17 mouse cellular contexts compared by ENCODE assay signal in genomic region chr2:165284377-165284776, GRCm38 (mm10). TPM values are rescaled to one million over a fixed set of nuclear protein-coding genes. Genes with fewer than 3 reads are reported as not detected.
A peak's percentile ranks its signal among the peaks of the same experiment; 100 is the strongest.
DNase-seq lines count a peak whose midpoint lies in the region; ATAC-seq and TF ChIP-seq lines count a peak whose summit lies in the region.
"Had no signal": no experiment of that assay in that cellular context is flagged by ENCODE, and none has a peak within 500 bp of the region (broad histone marks: within the 10 kb centered on the region; RNA-seq: fewer than 3 reads in every experiment).

No protein-coding gene starts in this region.

- peak overlapping the region; percentile 92; the same call in 1 of the 2 replicates for H3K4me2 ChIP-seq in liver, embryonic 15.5 days
- no peak overlapping the region for H3K4me2 ChIP-seq in liver, embryonic 11.5 days
- 0 out of 2 replicates have a peak overlapping the region, but pooled peaks have one; percentile 22 for H3K4me2 ChIP-seq in intestine, embryonic 16.5 days (ENCODE audit: low read depth, low read length)
- H3K4me2 ChIP-seq: embryonic facial prominence, embryonic 12.5 days; forebrain, embryonic 15.5 days; heart, embryonic 15.5 days; hindbrain, embryonic 13.5 days had no signal

- peak overlapping the region; percentile 71; the same call in 1 of the 2 replicates for H3K4me3 ChIP-seq in layer of hippocampus, adult 2 months
- H3K4me3 ChIP-seq in liver, embryonic 15.5 days (replicated peaks): no peak overlapping the region
- H3K4me3 ChIP-seq in liver, embryonic 11.5 days (ENCODE audit: low read depth, low read length): no peak overlapping the region
- H3K4me3 ChIP-seq in intestine, embryonic 16.5 days (ENCODE audit: low read length): no peak overlapping the region
- H3K4me3 ChIP-seq: embryonic facial prominence, embryonic 12.5 days; forebrain, embryonic 15.5 days; heart, embryonic 10.5 days; heart, embryonic 15.5 days; hindbrain, embryonic 13.5 days had no signal

- no peaks in the 10 kb centered on the region for H3K27me3 ChIP-seq in liver, embryonic 15.5 days
- no peaks in the 10 kb centered on the region for H3K27me3 ChIP-seq in liver, embryonic 11.5 days (replicated peaks; ENCODE audit: control insufficient read depth, insufficient read depth, low read length)
- no peaks in the 10 kb centered on the region for H3K27me3 ChIP-seq in intestine, embryonic 16.5 days (replicated peaks; ENCODE audit: control insufficient read depth, insufficient read depth, low read length)
- H3K27me3 ChIP-seq: embryonic facial prominence, embryonic 12.5 days; forebrain, embryonic 15.5 days; heart, embryonic 15.5 days; hindbrain, embryonic 13.5 days had no signal

- no peak overlapping the region for H3K9ac ChIP-seq in liver, embryonic 15.5 days
- H3K9ac ChIP-seq in liver, embryonic 11.5 days (ENCODE audit: low read depth, low read length): no peak overlapping the region
- H3K9ac ChIP-seq in intestine, embryonic 16.5 days (ENCODE audit: low read depth, low read length): peak overlapping the region; percentile 15; the same call in 1 of the 2 replicates
- H3K9ac ChIP-seq: embryonic facial prominence, embryonic 12.5 days; forebrain, embryonic 15.5 days; heart, embryonic 15.5 days; hindbrain, embryonic 13.5 days had no signal

- ATAC-seq in liver, embryonic 15.5 days (ENCODE audit: insufficient read depth): peak; percentile 20; the same call in 1 of the 2 replicates
- ATAC-seq in liver, embryonic 11.5 days (replicated peaks; ENCODE audit: low FRiP score): no peak
- peak; percentile 50 for ATAC-seq in intestine, embryonic 16.5 days
- ATAC-seq: forebrain, embryonic 15.5 days had no signal

- peaks cover 24% of the 10 kb centered on the region for H3K36me3 ChIP-seq in liver, embryonic 15.5 days (replicated peaks)
- H3K36me3 ChIP-seq in liver, embryonic 11.5 days (ENCODE audit: control insufficient read depth, insufficient read depth, low read length): no peaks in the 10 kb centered on the region; the same call in 1 of the 2 replicates
- peaks cover 10% of the 10 kb centered on the region for H3K36me3 ChIP-seq in intestine, embryonic 16.5 days (ENCODE audit: control insufficient read depth, insufficient read depth, low read length)
- H3K36me3 ChIP-seq: forebrain, embryonic 15.5 days had no signal

- H3K9me3 ChIP-seq in liver, embryonic 15.5 days (replicated peaks): no peaks in the 10 kb centered on the region
- H3K9me3 ChIP-seq in liver, embryonic 11.5 days (ENCODE audit: control insufficient read depth, low read length): no peaks in the 10 kb centered on the region
- H3K9me3 ChIP-seq in intestine, embryonic 16.5 days (ENCODE audit: control insufficient read depth, low read length): no peaks in the 10 kb centered on the region
- H3K9me3 ChIP-seq: embryonic facial prominence, embryonic 12.5 days; forebrain, embryonic 15.5 days; heart, embryonic 10.5 days; heart, embryonic 15.5 days; hindbrain, embryonic 13.5 days had no signal

- peaks cover 49% of the 10 kb centered on the region for H3K4me1 ChIP-seq in liver, embryonic 15.5 days (replicated peaks)
- H3K4me1 ChIP-seq in liver, embryonic 11.5 days (replicated peaks; ENCODE audit: control insufficient read depth, insufficient read depth, low read length): peaks cover 23% of the 10 kb centered on the region
- H3K4me1 ChIP-seq in intestine, embryonic 16.5 days (ENCODE audit: control insufficient read depth, insufficient read depth, low read length): peaks cover 33% of the 10 kb centered on the region

- 67% methylated on average over 7 of the region's 7 CpGs for whole genome bisulfite sequencing in liver, embryonic 15.5 days (ENCODE audit: insufficient replicate concordance)
- WGBS in liver, embryonic 11.5 days: 87% methylated on average over 7 of the region's 7 CpGs
- WGBS in intestine, embryonic 16.5 days: 78% methylated on average over 7 of the region's 7 CpGs

- peak overlapping the region; percentile 98; the same call in 1 of the 2 replicates for H3K27ac ChIP-seq in layer of hippocampus, adult 2 months
- peak overlapping the region; percentile 72 for H3K27ac ChIP-seq in liver, embryonic 15.5 days (replicated peaks)
- no peak overlapping the region for H3K27ac ChIP-seq in liver, embryonic 11.5 days (ENCODE audit: low read depth, low read length)
- peak overlapping the region; percentile 75 for H3K27ac ChIP-seq in intestine, embryonic 16.5 days (ENCODE audit: low read length)
- H3K27ac ChIP-seq: embryonic facial prominence, embryonic 12.5 days; forebrain, embryonic 15.5 days; heart, embryonic 10.5 days; heart, embryonic 15.5 days; hindbrain, embryonic 13.5 days had no signal

- no peak for DNase-seq in layer of hippocampus, adult 2 months (ENCODE audit: low spot score in 2 of 2)
- no peak for DNase-seq in layer of hippocampus, adult 8-10 months (ENCODE audit: low spot score in 2 of 2)
- DNase-seq in liver, embryonic 11.5 days (ENCODE audit: low spot score): no peak
- DNase-seq in yolk sac, embryonic 10.5 days (ENCODE audit: low spot score): peak; percentile 45
- no peak for DNase-seq in B cell, adult 2 months
- DNase-seq: cerebellum, adult 2 months; gastrocnemius, postnatal 36 days; heart, adult 18-20 months; heart, postnatal 14 days had no signal

- no peak for TF ChIP-seq CTCF in layer of hippocampus, adult 2 months (conservative IDR thresholded peaks at IDR 0.05)

RNA-seq across cellular contexts. Expression of gene Slc35c2, which starts 3.3 kb away (rescaled TPM):
- total RNA-seq in layer of hippocampus, adult 2 months (2021): 10 to 100 TPM; 94.6 to 98.4 TPM
- total RNA-seq in layer of hippocampus, adult 8-10 months (2022): 10 to 100 TPM; 79.3 to 98.3 (median 92.3) TPM
- 39.1 and 47.7 TPM in 2 replicates for polyA plus RNA-seq in liver, embryonic 15.5 days (2015; fragmentation: Nextera tagmentation; extraction: Ambion mirVana)
- 53.0 and 64.4 TPM in 2 replicates for polyA plus RNA-seq in liver, embryonic 11.5 days (2014; fragmentation: Nextera tagmentation; extraction: Ambion mirVana)
- 135 and 154 TPM in 2 replicates for polyA plus RNA-seq in intestine, embryonic 16.5 days (2015; fragmentation: Nextera tagmentation; extraction: Ambion mirVana)

RNA-seq across cellular contexts. Expression of gene Elmo2, which starts 41.9 kb away (rescaled TPM):
- total RNA-seq in layer of hippocampus, adult 2 months (2021): 100 to 1,000 TPM; 200 to 202 TPM
- total RNA-seq in layer of hippocampus, adult 8-10 months (2022): 100 to 1,000 TPM; 154 to 173 (median 161) TPM
- polyA plus RNA-seq in liver, embryonic 15.5 days (2015; fragmentation: Nextera tagmentation; extraction: Ambion mirVana): 16.6 and 17.1 TPM in 2 replicates
- polyA plus RNA-seq in liver, embryonic 11.5 days (2014; fragmentation: Nextera tagmentation; extraction: Ambion mirVana): 36.4 and 42.4 TPM in 2 replicates
- polyA plus RNA-seq in intestine, embryonic 16.5 days (2015; fragmentation: Nextera tagmentation; extraction: Ambion mirVana): 63.5 and 67.2 TPM in 2 replicates

RNA-seq across cellular contexts. Expression of gene Cdh22, which starts 49.7 kb away (rescaled TPM):
- total RNA-seq in layer of hippocampus, adult 2 months (2021): 10 to 100 TPM; 13.8 to 15.4 TPM
- total RNA-seq in layer of hippocampus, adult 8-10 months (2022): 10 to 100 TPM; 17.8 to 19.7 (median 18.2) TPM
- not detected in 2 replicates for polyA plus RNA-seq in liver, embryonic 15.5 days (2015; fragmentation: Nextera tagmentation; extraction: Ambion mirVana)
- polyA plus RNA-seq in liver, embryonic 11.5 days (2014; fragmentation: Nextera tagmentation; extraction: Ambion mirVana): 0.11 and 0.17 TPM in 2 replicates
- 0.40 and 0.50 TPM in 2 replicates for polyA plus RNA-seq in intestine, embryonic 16.5 days (2015; fragmentation: Nextera tagmentation; extraction: Ambion mirVana)
- total RNA-seq: hematopoietic stem cell, adult 5-6 weeks had no signal
